Mouse (Mus musculus): ENCODE measurements around the gene Clcnkb. TPM values are rescaled to one million over a fixed set of nuclear protein-coding genes. Genes with fewer than 3 reads are reported as not detected.

Gene Clcnkb
- total and polyA plus RNA-seq, 3 experiments = not detected

GRCm38 (mm10) chr4:141429847-141430246 is 14.0 kb upstream of the Clcnkb start:
- H3K4me1 ChIP-seq (ENCODE audit: control insufficient read depth in 1 of 2, insufficient read depth in 2 of 2, low read length in 2 of 2) = no peaks in the 10 kb centered on the region
- H3K9me3 ChIP-seq (replicated peaks; ENCODE audit: insufficient read depth, low read length) = no peaks in the 10 kb centered on the region
- H3K79me2 ChIP-seq (ENCODE audit: control insufficient read depth, insufficient read depth, low read length, poor library complexity) = no peaks in the 10 kb centered on the region
- no peaks in the 10 kb centered on the region for H3K36me3 ChIP-seq (ENCODE audit: control insufficient read depth in 1 of 2, insufficient read depth in 2 of 2, low read length in 2 of 2)
- no peaks in the 10 kb centered on the region for H3K27me3 ChIP-seq (ENCODE audit: control insufficient read depth in 1 of 2, insufficient read depth in 2 of 2, low read length in 2 of 2)
- H3K9ac ChIP-seq (ENCODE audit: control insufficient read depth, low read depth, low read length, poor library complexity, severe bottlenecking) = no peak overlapping the region
- H3K27ac ChIP-seq (ENCODE audit: control insufficient read depth, low read depth, low read length) = no peak overlapping the region
- H3K4me3 ChIP-seq (ENCODE audit: control insufficient read depth in 1 of 2, insufficient read depth in 1 of 2, low read depth in 2 of 2, low read length in 2 of 2) = no peak overlapping the region
- DNase-seq (ENCODE audit: low read depth, low spot score) = peak; percentile 56
- TF ChIP-seq ZMIZ1 (IDR thresholded peaks at IDR 0.05; ENCODE audit: low read depth, low read length) (no peak), SMC3 (IDR thresholded peaks at IDR 0.05; ENCODE audit: low read depth, low read length) (peak; percentile 59), MEF2A (IDR thresholded peaks at IDR 0.05; ENCODE audit: extremely low read depth, insufficient replicate concordance, low read depth, low read length, poor library complexity, severe bottlenecking) (no peak), CTCF (IDR thresholded peaks at IDR 0.05 in 2 of 3, conservative IDR thresholded peaks at IDR 0.05 in 1 of 3; ENCODE audit: control insufficient read depth in 1 of 3, insufficient read depth in 1 of 3, low read depth in 2 of 3, low read length in 3 of 3, poor library complexity in 1 of 3, severe bottlenecking in 1 of 3) (peak; percentile 64 to 74 (median 70)), RAD21 (IDR thresholded peaks at IDR 0.05; ENCODE audit: low read depth, low read length) (peak; percentile 28)

DNA sequence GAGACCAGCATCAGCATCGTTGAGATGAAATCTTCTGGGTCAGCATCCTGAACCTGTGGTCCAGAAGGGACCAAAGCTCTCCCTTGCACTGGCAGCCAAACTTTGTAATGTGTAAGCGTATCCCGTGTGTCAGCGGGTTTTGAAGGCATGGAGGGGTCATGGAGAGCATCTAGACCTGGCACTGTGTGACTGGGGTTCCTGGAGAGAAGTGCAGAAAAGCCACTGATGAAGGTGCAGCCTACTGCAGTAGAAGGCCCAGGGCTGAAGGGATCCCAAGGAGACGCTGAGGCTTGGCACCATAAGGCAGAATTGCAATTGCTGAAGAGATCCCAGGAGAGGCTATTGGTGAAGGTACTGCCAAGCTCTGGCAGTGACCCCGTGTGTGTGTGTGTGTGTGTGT is 13.6 kb upstream of the Clcnkb start:
- TF ChIP-seq CTCF (IDR thresholded peaks at IDR 0.05 in 2 of 3, conservative IDR thresholded peaks at IDR 0.05 in 1 of 3; ENCODE audit: control insufficient read depth in 1 of 3, insufficient read depth in 1 of 3, low read depth in 2 of 3, low read length in 3 of 3, poor library complexity in 1 of 3, severe bottlenecking in 1 of 3) (no peak), MXI1 (IDR thresholded peaks at IDR 0.05; ENCODE audit: low read depth, low read length) (no peak), E2F4 (IDR thresholded peaks at IDR 0.05; ENCODE audit: borderline replicate concordance, low read depth, low read length) (no peak), MYC (IDR thresholded peaks at IDR 0.05; ENCODE audit: low read depth, low read length) (no peak), EP300 (IDR thresholded peaks at IDR 0.05; ENCODE audit: low read depth in 1 of 2, low read length in 2 of 2) (no peak), ZKSCAN1 (IDR thresholded peaks at IDR 0.05; ENCODE audit: low read depth, low read length) (no peak), SMC3 (IDR thresholded peaks at IDR 0.05; ENCODE audit: low read depth, low read length) (no peak), NRF1 (IDR thresholded peaks at IDR 0.05; ENCODE audit: insufficient read depth, low read depth, low read length, poor library complexity, severe bottlenecking) (no peak)
- H3K27me3 ChIP-seq (ENCODE audit: control insufficient read depth in 1 of 2, insufficient read depth in 2 of 2, low read length in 2 of 2) = no peaks in the 10 kb centered on the region; a peak in 1 of 4 replicates
- no peak for DNase-seq (ENCODE audit: low read depth, low spot score)
- no peaks in the 10 kb centered on the region for H3K79me2 ChIP-seq (ENCODE audit: control insufficient read depth, insufficient read depth, low read length, poor library complexity)
- no peaks in the 10 kb centered on the region for H3K36me3 ChIP-seq (ENCODE audit: control insufficient read depth in 1 of 2, insufficient read depth in 2 of 2, low read length in 2 of 2)
- H3K4me3 ChIP-seq (ENCODE audit: control insufficient read depth in 1 of 2, insufficient read depth in 1 of 2, low read depth in 2 of 2, low read length in 2 of 2) = no peak overlapping the region
- no peak overlapping the region for H3K27ac ChIP-seq (ENCODE audit: control insufficient read depth, low read depth, low read length)
- H3K9me3 ChIP-seq (replicated peaks; ENCODE audit: insufficient read depth, low read length) = no peaks in the 10 kb centered on the region
- H3K9ac ChIP-seq (ENCODE audit: control insufficient read depth, low read depth, low read length, poor library complexity, severe bottlenecking) = no peak overlapping the region
- H3K4me1 ChIP-seq (ENCODE audit: control insufficient read depth in 1 of 2, insufficient read depth in 2 of 2, low read length in 2 of 2) = no peaks in the 10 kb centered on the region

- Histone ChIP-seq H3K9ac (ENCODE audit: control insufficient read depth, low read depth, low read length, poor library complexity, severe bottlenecking) (no peak overlapping the region), H3K36me3 (ENCODE audit: control insufficient read depth in 1 of 2, insufficient read depth in 2 of 2, low read length in 2 of 2) (no peaks in the 10 kb centered on the region), H3K9me3 (replicated peaks; ENCODE audit: insufficient read depth, low read length) (no peaks in the 10 kb centered on the region), H3K4me3 (ENCODE audit: control insufficient read depth in 1 of 2, insufficient read depth in 1 of 2, low read depth in 2 of 2, low read length in 2 of 2) (no peak overlapping the region), H3K79me2 (ENCODE audit: control insufficient read depth, insufficient read depth, low read length, poor library complexity) (no peaks in the 10 kb centered on the region), H3K4me1 (ENCODE audit: control insufficient read depth in 1 of 2, insufficient read depth in 2 of 2, low read length in 2 of 2) (no peaks in the 10 kb centered on the region), H3K27ac (ENCODE audit: control insufficient read depth, low read depth, low read length) (no peak overlapping the region), H3K27me3 (ENCODE audit: control insufficient read depth in 1 of 2, insufficient read depth in 2 of 2, low read length in 2 of 2) (no peaks in the 10 kb centered on the region; a peak in 1 of 4 replicates)
- no peak for DNase-seq (ENCODE audit: low read depth, low spot score)
- TF ChIP-seq MAX (IDR thresholded peaks at IDR 0.05; ENCODE audit: low read length) (no peak), MYC (IDR thresholded peaks at IDR 0.05; ENCODE audit: low read depth, low read length) (no peak), MXI1 (IDR thresholded peaks at IDR 0.05; ENCODE audit: low read depth, low read length) (no peak), MAZ (IDR thresholded peaks at IDR 0.05; ENCODE audit: low read depth, low read length) (no peak), ZNF384 (IDR thresholded peaks at IDR 0.05; ENCODE audit: low read depth, low read length) (no peak), ETS1 (IDR thresholded peaks at IDR 0.05; ENCODE audit: low read depth, low read length) (no peak), TCF12 (IDR thresholded peaks at IDR 0.05; ENCODE audit: low read depth, low read length) (no peak)
Measured at GRCm38 (mm10) chr4:141427921-141428320, 12.1 kb upstream of the Clcnkb start.
